Mouse (Mus musculus): ENCODE measurements around the gene Gtf3a.

DNA sequence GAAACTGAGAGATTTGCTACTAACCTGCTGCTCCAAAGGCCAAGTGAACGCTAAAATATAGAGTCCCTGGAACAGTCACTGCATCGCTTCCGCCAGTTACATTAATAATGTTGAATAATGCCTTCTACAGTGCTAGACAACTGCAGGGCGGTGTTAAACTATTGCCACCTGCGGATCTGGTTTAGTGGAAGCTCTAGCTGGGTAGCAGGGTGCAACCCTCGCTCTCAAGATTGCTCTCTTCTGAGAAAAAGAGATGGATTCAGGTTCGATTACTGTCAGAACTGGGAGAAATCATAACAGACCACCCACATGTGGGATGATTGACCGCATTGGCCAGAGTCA lies 15.5 kb downstream of the Gtf3a start:
- TF ChIP-seq GATA1 (IDR thresholded peaks at IDR 0.05; ENCODE audit: low read length) = no peak
- no peak for TF ChIP-seq TAL1 (IDR thresholded peaks at IDR 0.05; ENCODE audit: low read length)

All from erythroblast, embryonic 14.5 days (primary cell).